Mouse (Mus musculus) cerebellum, postnatal 4 days (tissue): Measurements from ENCODE around the gene Sprr2a1.
"Not testable (repeated sequence)": the region's sequence is repeated elsewhere in the genome, so short reads cannot be mapped to it uniquely, and the experiment has no call there.

ENCODE experiments used
- DNase-seq, 2 experiments: peaks; one replicate each; pipeline ENCODE4 v3.0.0; 2022; ENCODE audit warnings: low spot score in 2 of 2, mixed read lengths in 1 of 2

Gene Sprr2a1

GRCm38 (mm10) chr3:92215569-92215968 is at the start of gene Sprr2a1, which contains the start of gene Sprr2a2:
TSS of gene Sprr2a1 (plus strand) at chr3:92215799.
TSS of gene Sprr2a2 (plus strand) at chr3:92215920.
- DNase-seq: not testable (repeated sequence)

- DNase-seq: no peak
These were observed 45.8 kb upstream of the Sprr2a1 start for GRCm38 (mm10) chr3:92169847-92170246.

GRCm38 (mm10) chr3:92176880-92177279 is 38.7 kb upstream of the Sprr2a1 start:
- DNase-seq: no peak

- DNase-seq: no peak
These were observed 19.9 kb upstream of the Sprr2a1 start for GRCm38 (mm10) chr3:92195512-92196200.

- not testable (repeated sequence) for DNase-seq
These were observed 4.3 kb upstream of the Sprr2a1 start for GRCm38 (mm10) chr3:92211133-92211925.

- DNase-seq: not testable (repeated sequence)
These were observed 3.5 kb upstream of the Sprr2a1 start for GRCm38 (mm10) chr3:92212059-92212458.

- not testable (repeated sequence) for DNase-seq
These were observed 1.9 kb upstream of the Sprr2a1 start for GRCm38 (mm10) chr3:92213651-92214050.

GRCm38 (mm10) chr3:92219031-92219430 is 3.4 kb downstream of the Sprr2a1 start:
- not testable (repeated sequence) for DNase-seq

GRCm38 (mm10) chr3:92223708-92224107 is 8.1 kb downstream of the Sprr2a1 start:
- DNase-seq: not testable (repeated sequence)

- DNase-seq: not testable (repeated sequence)
These were observed 11.8 kb downstream of the Sprr2a1 start for GRCm38 (mm10) chr3:92227410-92227809.

- not testable (repeated sequence) for DNase-seq
These were observed 21.0 kb downstream of the Sprr2a1 start for GRCm38 (mm10) chr3:92236463-92237189.

GRCm38 (mm10) chr3:92238736-92239135 is 23.1 kb downstream of the Sprr2a1 start:
- not testable (repeated sequence) for DNase-seq

- DNase-seq: not testable (repeated sequence)
These were observed 23.6 kb downstream of the Sprr2a1 start for GRCm38 (mm10) chr3:92239197-92239596.

- DNase-seq: not testable (repeated sequence)
These were observed 29.2 kb downstream of the Sprr2a1 start for GRCm38 (mm10) chr3:92244833-92245232.

GRCm38 (mm10) chr3:92246245-92246644 is 30.6 kb downstream of the Sprr2a1 start:
- not testable (repeated sequence) for DNase-seq

GRCm38 (mm10) chr3:92248494-92248893 is 32.9 kb downstream of the Sprr2a1 start:
- not testable (repeated sequence) for DNase-seq

GRCm38 (mm10) chr3:92250450-92250849 is 34.9 kb downstream of the Sprr2a1 start:
- not testable (repeated sequence) for DNase-seq

- not testable (repeated sequence) for DNase-seq
These were observed 38.3 kb downstream of the Sprr2a1 start for GRCm38 (mm10) chr3:92253860-92254259.

GRCm38 (mm10) chr3:92258526-92258925 is 42.9 kb downstream of the Sprr2a1 start:
- DNase-seq: not testable (repeated sequence)

GRCm38 (mm10) chr3:92263462-92263861 is 47.9 kb downstream of the Sprr2a1 start:
- not testable (repeated sequence) for DNase-seq
